Mouse (Mus musculus) hindbrain, embryonic 11.5 days (tissue): Measurements from ENCODE around the gene Gm17604. TPM values are rescaled to one million over a fixed set of nuclear protein-coding genes. Genes with fewer than 3 reads are reported as not detected.

Experiments
- ATAC-seq: fragments of 200-750 bp; cut with Nextera tagmentation; 2 replicates; pipeline ENCODE4 v1.8.0; 2017; ENCODE audit warnings: mild to moderate bottlenecking, moderate TSS enrichment, moderate library complexity; ENCODE audit not compliant: low FRiP score
- DNase-seq: peaks from one replicate; pipeline ENCODE4 v3.0.0-alpha.2; 2015; ENCODE audit warnings: low spot score
- H3K27ac ChIP-seq: fragments of 300-500 bp; sonication (generic); 2 replicates; pipeline ENCODE4 v1.5.1; 2014; ENCODE audit warnings: mild to moderate bottlenecking, low read depth, low read length
- H3K27me3 ChIP-seq: fragments of 300-500 bp; sonication (generic); 2 replicates; pipeline ENCODE4 v1.6.1; 2014; ENCODE audit warnings: mild to moderate bottlenecking, low read length, moderate library complexity, mixed read lengths; ENCODE audit not compliant: control insufficient read depth, insufficient read depth
- H3K36me3 ChIP-seq: fragments of 300-500 bp; sonication (generic); 2 replicates; pipeline ENCODE4 v1.6.1; 2014; ENCODE audit warnings: mild to moderate bottlenecking, low read length, moderate library complexity, mixed read lengths; ENCODE audit not compliant: control insufficient read depth, insufficient read depth
- H3K4me1 ChIP-seq: fragments of 300-500 bp; sonication (generic); replicated peaks from 2 replicates; pipeline ENCODE4 v1.6.1; 2014; ENCODE audit warnings: low read length, mixed read lengths; ENCODE audit not compliant: control insufficient read depth, insufficient read depth
- H3K4me2 ChIP-seq: fragments of 300-500 bp; sonication (generic); replicated peaks from 2 replicates; pipeline ENCODE4 v1.6.1; 2014; ENCODE audit warnings: mild to moderate bottlenecking, low read depth, low read length
- H3K4me3 ChIP-seq: fragments of 300-500 bp; sonication (generic); 2 replicates; pipeline ENCODE4 v1.5.1; 2014; ENCODE audit warnings: low read depth, low read length
- H3K9ac ChIP-seq: fragments of 300-500 bp; sonication (generic); 2 replicates; pipeline ENCODE4 v1.6.1; 2014; ENCODE audit warnings: low read depth, low read length
- H3K9me3 ChIP-seq: fragments of 300-500 bp; sonication (generic); 2 replicates; pipeline ENCODE4 v1.6.1; 2016; ENCODE audit warnings: low read length; ENCODE audit not compliant: control insufficient read depth
- WGBS: fragments of 180-500 bp; shearing (Covaris S2); extraction: QIAGEN DNeasy Blood & Tissue Kit; methylation state at CpG from one replicate; pipeline ENCODE4 v1.1.7; 2014; 5-methylcytosine and 5-hydroxymethylcytosine counted together
- polyA plus RNA-seq: library from polyadenylated mRNA; unstranded; fragments of >200 nt; fragmentation: Nextera tagmentation; extraction: Ambion mirVana; gene quantifications from 2 replicates; pipeline ENCODE4 v1.2.1, GENCODE M21; 2014

Gene Gm17604
- polyA plus RNA-seq: not detected in 2 replicates

- H3K27me3 ChIP-seq: no peaks in the 10 kb centered on the region
- DNase-seq (no peak), ATAC-seq (no peak)
- no peaks in the 10 kb centered on the region for H3K36me3 ChIP-seq
- no peak within 1 kb of the TSS for H3K4me2 ChIP-seq
- H3K4me3 ChIP-seq: no peak within 1 kb of the TSS
- no peaks in the 10 kb centered on the region for H3K4me1 ChIP-seq
- no peak within 1 kb of the TSS for H3K9ac ChIP-seq
- no peaks in the 10 kb centered on the region for H3K9me3 ChIP-seq
- H3K27ac ChIP-seq: no peak within 1 kb of the TSS
Measured at GRCm38 (mm10) chrX:165004779-165005324, at the start of gene Gm17604. Gene Gm17604, minus strand, starts transcription at chrX:165004829.

GRCm38 (mm10) chrX:165049929-165050328 is 45.3 kb upstream of the Gm17604 start:
- no peak for ATAC-seq
- Histone ChIP-seq H3K27me3 (no peaks in the 10 kb centered on the region), H3K4me1 (no peaks in the 10 kb centered on the region), H3K9ac (no peak overlapping the region), H3K4me3 (no peak overlapping the region), H3K27ac (no peak overlapping the region), H3K4me2 (no peak overlapping the region), H3K9me3 (no peaks in the 10 kb centered on the region), H3K36me3 (no peaks in the 10 kb centered on the region)
- 96% methylated on average over 1 of the region's 1 CpGs for WGBS
- DNase-seq: no peak

GRCm38 (mm10) chrX:165003141-165003540 is 1.5 kb downstream of the Gm17604 start:
- no peak for ATAC-seq
- WGBS: 42% methylated on average over 4 of the region's 4 CpGs
- no peak for DNase-seq
- Histone ChIP-seq H3K27me3 (no peaks in the 10 kb centered on the region), H3K27ac (no peak overlapping the region), H3K9ac (no peak overlapping the region), H3K4me2 (no peak overlapping the region), H3K4me1 (no peaks in the 10 kb centered on the region), H3K4me3 (no peak overlapping the region), H3K9me3 (no peaks in the 10 kb centered on the region), H3K36me3 (no peaks in the 10 kb centered on the region)

DNA sequence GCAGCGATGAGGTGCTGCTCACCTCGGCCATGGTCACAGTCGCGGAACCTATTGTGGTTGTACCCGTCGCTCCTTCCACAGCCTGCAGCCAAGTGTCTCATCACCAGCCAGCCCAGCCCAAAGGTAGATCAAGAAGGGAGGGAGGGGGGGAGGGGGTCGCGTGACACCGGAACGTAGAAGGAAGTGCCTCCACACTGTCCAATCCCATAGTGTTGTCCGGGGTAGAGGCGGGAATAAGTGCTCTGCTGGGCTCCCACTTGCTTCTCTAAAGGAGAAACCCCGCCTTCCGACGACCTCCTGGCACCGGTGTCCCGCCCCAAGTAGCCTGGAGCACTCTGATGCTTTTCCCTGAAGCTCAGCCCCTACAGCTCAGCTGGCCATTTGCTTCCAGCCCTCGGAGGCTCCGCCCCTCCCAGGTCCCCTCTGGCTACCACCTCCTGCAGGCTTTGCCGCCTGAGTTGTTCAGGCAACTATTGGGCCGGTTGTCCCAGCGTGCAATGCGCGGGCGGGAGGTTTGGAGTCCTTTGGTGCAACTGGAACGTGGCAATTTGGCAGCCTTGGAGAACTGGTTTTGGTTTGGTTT is 24.3 kb downstream of the Gm17604 start, which contains the start of the genes Mospd2 and Fancb:
TSS of gene Mospd2 (minus strand) at position 183 of the 583 bp plus-strand sequence.
TSS of gene Fancb (plus strand) at position 400 of the 583 bp plus-strand sequence.
- Histone ChIP-seq H3K4me2 (peak within 1 kb of the TSS; percentile 39), H3K4me1 (no peaks in the 10 kb centered on the region), H3K9me3 (no peaks in the 10 kb centered on the region), H3K9ac (peak within 1 kb of the TSS; percentile 55), H3K27me3 (no peaks in the 10 kb centered on the region), H3K36me3 (no peaks in the 10 kb centered on the region), H3K27ac (no peak within 1 kb of the TSS), H3K4me3 (peak within 1 kb of the TSS; percentile 52)
- whole genome bisulfite sequencing: 14% methylated on average over 21 of the region's 26 CpGs
- ATAC-seq (peak; percentile 100), DNase-seq (peak; percentile 79)

DNA sequence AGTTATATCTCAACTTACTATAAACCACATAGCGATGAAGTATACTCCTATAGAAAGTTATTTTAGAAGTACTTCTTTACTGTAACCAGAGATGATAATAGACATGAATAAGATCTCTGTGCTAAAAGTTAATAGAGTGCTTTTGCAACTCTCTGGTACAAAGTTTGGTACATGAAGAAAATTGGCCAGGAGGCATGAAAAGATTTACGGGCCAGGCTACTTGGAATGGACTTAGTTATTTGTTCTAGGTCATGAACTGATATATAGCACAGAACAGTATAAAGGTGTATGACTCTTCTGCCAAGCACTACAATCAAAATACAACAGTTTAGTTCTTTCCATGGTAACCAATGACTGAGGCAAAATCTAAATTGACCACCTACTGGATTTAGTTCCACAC is 25.8 kb downstream of the Gm17604 start:
- no peaks in the 10 kb centered on the region for H3K9me3 ChIP-seq
- 97% methylated on average over 2 of the region's 2 CpGs for WGBS
- DNase-seq: no peak
- H3K4me1 ChIP-seq: no peaks in the 10 kb centered on the region
- ATAC-seq: no peak
- H3K4me3 ChIP-seq: no peak overlapping the region
- H3K27ac ChIP-seq: no peak overlapping the region
- H3K9ac ChIP-seq: no peak overlapping the region
- no peak overlapping the region for H3K4me2 ChIP-seq
- H3K36me3 ChIP-seq: no peaks in the 10 kb centered on the region
- H3K27me3 ChIP-seq: no peaks in the 10 kb centered on the region

DNA sequence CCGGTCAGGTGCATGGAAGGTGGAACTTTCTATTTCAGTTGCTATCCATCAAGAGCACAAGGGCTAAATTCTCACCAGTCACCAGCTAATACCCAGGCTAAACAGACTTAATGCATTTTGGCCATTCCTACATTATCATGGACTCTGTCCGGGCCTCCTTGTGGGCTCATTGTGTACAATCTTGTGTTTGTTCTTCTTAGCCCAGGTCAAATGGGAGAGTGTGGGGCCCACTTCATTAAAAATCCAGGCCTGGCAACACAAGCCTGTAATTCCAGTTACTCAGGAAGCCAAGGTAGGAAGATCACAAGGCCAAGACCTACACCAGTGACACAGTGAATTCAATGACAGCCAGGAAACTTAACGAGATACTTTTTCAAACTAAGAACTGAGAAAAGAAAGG is 33.4 kb downstream of the Gm17604 start:
- Histone ChIP-seq H3K9ac (no peak overlapping the region), H3K27me3 (no peaks in the 10 kb centered on the region), H3K36me3 (no peaks in the 10 kb centered on the region), H3K4me1 (no peaks in the 10 kb centered on the region), H3K4me3 (no peak overlapping the region), H3K4me2 (no peak overlapping the region), H3K27ac (no peak overlapping the region), H3K9me3 (no peaks in the 10 kb centered on the region)
- no peak for DNase-seq
- ATAC-seq: no peak
- WGBS: 93% methylated on average over 3 of the region's 3 CpGs

- H3K4me1 ChIP-seq: no peaks in the 10 kb centered on the region
- no peak overlapping the region for H3K27ac ChIP-seq
- WGBS: 90% methylated on average over 3 of the region's 3 CpGs
- DNase-seq (no peak), ATAC-seq (no peak)
- no peak overlapping the region for H3K9ac ChIP-seq
- no peaks in the 10 kb centered on the region for H3K27me3 ChIP-seq
- no peak overlapping the region for H3K4me3 ChIP-seq
- H3K36me3 ChIP-seq: no peaks in the 10 kb centered on the region
- H3K4me2 ChIP-seq: no peak overlapping the region
- no peaks in the 10 kb centered on the region for H3K9me3 ChIP-seq
Measured at GRCm38 (mm10) chrX:164965750-164966448, 38.7 kb downstream of the Gm17604 start.
